Mouse (Mus musculus) E14TG2a.4 (cell line): ENCODE measurements around the gene Madd.

ENCODE experiments used
- H3K27me3 ChIP-seq: 2 replicates; pipeline ENCODE4 v1.6.1; 2014; ENCODE audit warnings: low read length, control low read depth; ENCODE audit not compliant: insufficient read depth
- H3K36me3 ChIP-seq: 2 replicates; pipeline ENCODE4 v1.6.1; 2014; ENCODE audit warnings: low read length, control low read depth; ENCODE audit not compliant: insufficient read depth
- H3K4me1 ChIP-seq: replicated peaks from 2 replicates; pipeline ENCODE4 v1.6.1; 2014; ENCODE audit warnings: low read depth, low read length, control low read depth
- H3K4me3 ChIP-seq: replicated peaks from 2 replicates; pipeline ENCODE4 v1.5.1; 2014; ENCODE audit warnings: mild to moderate bottlenecking, low read length
- H3K9me3 ChIP-seq: 2 replicates; pipeline ENCODE4 v1.6.1; 2014; ENCODE audit warnings: low read length, control low read depth
- CTCF ChIP-seq: conservative IDR thresholded peaks from 2 replicates; pipeline ENCODE4 v1.5.1; 2014; ENCODE audit warnings: low read length
- NANOG ChIP-seq: IDR thresholded peaks from 2 replicates; pipeline ENCODE4 v1.6.1; 2014; ENCODE audit warnings: borderline replicate concordance, low read length, mixed read lengths
- POU5F1 ChIP-seq: IDR thresholded peaks from 2 replicates; pipeline ENCODE4 v1.6.1; 2014; ENCODE audit warnings: low read length, borderline replicate concordance

The Madd gene

DNA sequence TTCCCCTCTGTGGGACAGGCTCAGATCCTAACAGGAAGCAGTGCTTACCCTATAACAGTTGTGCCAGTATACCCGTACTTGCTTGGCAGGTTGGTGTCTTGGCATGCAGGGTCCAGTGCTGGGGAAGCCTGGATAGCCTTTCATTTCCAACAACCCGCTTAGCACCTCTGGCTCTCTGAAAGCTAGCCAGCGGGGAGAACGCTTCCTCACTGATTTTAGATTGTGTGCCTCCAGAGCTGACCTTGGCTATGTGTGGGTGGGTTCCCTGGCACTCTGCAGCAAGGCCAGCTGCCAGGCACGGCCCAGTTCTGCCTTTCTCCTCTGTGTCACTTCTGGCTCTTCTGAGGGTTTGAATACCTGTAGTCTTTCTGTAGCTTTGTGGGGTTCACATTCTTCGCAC, 53.5 kb downstream of the Madd start:
- TF ChIP-seq POU5F1, result no peak
- TF ChIP-seq NANOG, result no peak
- no peak for TF ChIP-seq CTCF
- peaks cover 8% of the 10 kb centered on the region for H3K4me1 ChIP-seq
- H3K4me3 ChIP-seq, result no peak overlapping the region
- H3K27me3 ChIP-seq, result peaks cover 38% of the 10 kb centered on the region
- H3K9me3 ChIP-seq, result no peaks in the 10 kb centered on the region
- H3K36me3 ChIP-seq, result no peaks in the 10 kb centered on the region

DNA sequence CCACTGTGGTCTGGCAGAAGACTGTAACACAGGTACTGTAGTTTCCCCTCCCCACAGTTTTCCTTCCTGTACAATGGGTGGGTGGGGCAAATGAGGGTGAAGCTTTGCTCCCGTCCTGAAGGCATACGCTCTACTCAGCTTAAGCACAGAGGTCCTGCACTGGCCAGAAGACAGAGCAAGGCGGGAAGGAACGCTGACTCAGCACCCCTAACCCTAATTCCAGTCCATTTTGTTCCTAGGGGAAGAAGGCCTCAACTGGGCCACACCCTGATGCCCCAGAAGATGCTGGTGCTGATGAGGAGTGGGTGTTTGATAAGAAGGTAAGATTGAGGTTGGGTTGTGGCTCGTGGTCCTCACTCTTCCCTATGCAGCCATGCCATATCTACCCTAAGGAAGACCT, 54.9 kb downstream of the Madd start:
- H3K36me3 ChIP-seq, result no peaks in the 10 kb centered on the region
- no peaks in the 10 kb centered on the region for H3K9me3 ChIP-seq
- TF ChIP-seq CTCF, result no peak
- TF ChIP-seq NANOG, result no peak
- TF ChIP-seq POU5F1, result no peak
- peaks cover 32% of the 10 kb centered on the region for H3K27me3 ChIP-seq
- peaks cover 17% of the 10 kb centered on the region for H3K4me1 ChIP-seq
- no peak overlapping the region for H3K4me3 ChIP-seq

DNA sequence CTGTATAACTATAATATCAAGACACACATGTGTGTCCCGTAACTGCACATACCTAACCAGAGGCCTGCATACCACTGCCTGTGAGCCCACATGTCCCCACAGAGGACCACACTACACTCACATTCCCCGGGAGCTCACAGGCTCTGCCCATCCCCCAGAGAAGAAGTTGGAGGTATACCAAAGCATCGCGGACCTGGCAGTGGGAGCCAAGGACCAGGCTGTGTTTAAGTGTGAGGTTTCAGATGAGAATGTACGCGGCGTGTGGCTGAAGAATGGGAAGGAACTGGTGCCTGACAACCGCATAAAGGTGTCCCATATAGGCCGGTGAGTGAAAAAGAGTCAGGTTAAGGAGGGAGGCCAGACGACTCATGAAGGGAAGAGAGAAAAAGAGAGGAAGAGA, 58.5 kb downstream of the Madd start:
- no peak overlapping the region for H3K4me3 ChIP-seq
- TF ChIP-seq CTCF, result no peak
- TF ChIP-seq POU5F1, result no peak
- no peak for TF ChIP-seq NANOG
- H3K27me3 ChIP-seq, result peaks cover 34% of the 10 kb centered on the region
- H3K4me1 ChIP-seq, result peaks cover 29% of the 10 kb centered on the region
- no peaks in the 10 kb centered on the region for H3K9me3 ChIP-seq
- no peaks in the 10 kb centered on the region for H3K36me3 ChIP-seq

DNA sequence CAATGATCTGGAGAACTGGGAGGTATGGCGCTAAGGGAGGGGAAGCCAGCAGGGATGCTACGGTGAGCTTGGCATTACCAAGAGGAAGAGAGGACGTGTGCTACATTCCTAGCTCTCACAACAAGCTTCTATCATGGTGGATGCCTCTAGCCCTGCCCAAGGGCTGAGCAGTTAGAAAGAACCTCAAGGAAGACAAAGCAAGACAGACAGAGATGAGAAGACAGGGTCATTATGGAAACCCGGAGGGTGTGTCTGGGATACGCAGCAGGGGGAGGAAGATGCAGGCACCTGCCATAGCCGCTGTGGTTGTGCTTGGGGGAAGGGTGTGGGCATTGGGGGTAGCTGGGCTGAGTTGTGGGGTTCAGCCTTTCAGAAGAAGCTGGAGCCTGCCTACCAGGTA, 60.1 kb downstream of the Madd start:
- no peaks in the 10 kb centered on the region for H3K9me3 ChIP-seq
- peak overlapping the region; percentile 26; the same call in 1 of the 2 replicates for H3K4me3 ChIP-seq
- no peaks in the 10 kb centered on the region for H3K36me3 ChIP-seq
- H3K4me1 ChIP-seq, result peaks cover 40% of the 10 kb centered on the region
- TF ChIP-seq POU5F1 (no peak), NANOG (no peak), CTCF (no peak)
- H3K27me3 ChIP-seq, result peaks cover 49% of the 10 kb centered on the region

DNA sequence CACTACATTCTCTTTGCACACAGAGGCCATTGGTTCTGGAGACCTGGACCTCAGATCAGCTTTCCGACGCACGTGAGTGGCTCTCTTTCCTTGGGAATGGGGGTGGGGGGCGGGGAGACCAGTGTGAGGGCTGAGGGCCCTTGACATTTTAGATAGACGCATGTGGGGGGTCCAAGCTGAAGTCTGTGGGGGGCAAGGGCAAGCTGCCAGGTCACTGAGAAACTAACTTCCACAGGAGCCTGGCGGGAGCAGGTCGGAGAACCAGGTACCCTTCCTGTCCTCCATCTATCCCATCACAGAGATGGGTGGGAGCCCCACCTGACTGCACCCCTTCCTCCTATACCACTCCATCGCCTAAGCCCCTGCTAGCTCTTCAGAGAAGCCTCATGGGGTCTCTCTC, 62.1 kb downstream of the Madd start:
- peaks cover 65% of the 10 kb centered on the region for H3K27me3 ChIP-seq
- H3K4me1 ChIP-seq, result peaks cover 41% of the 10 kb centered on the region
- H3K9me3 ChIP-seq, result no peaks in the 10 kb centered on the region

DNA sequence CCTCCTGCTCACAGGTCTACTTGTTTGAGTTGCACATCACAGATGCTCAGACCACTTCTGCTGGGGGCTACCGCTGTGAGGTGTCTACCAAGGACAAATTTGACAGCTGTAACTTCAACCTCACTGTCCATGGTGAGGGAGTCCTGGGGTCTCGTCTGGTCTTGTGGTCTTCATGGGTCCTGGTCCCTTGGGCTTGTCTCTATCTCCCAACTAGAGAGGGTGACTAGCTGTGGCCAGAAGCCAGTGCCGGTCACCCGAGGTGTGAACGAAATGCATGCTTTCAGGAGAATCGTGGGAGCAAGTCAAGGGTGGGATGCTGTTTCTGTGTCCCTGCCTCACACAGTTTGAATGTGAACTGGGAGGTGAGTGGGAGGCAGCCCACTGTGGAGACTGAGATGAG, 62.6 kb downstream of the Madd start:
- no peaks in the 10 kb centered on the region for H3K36me3 ChIP-seq
- no peaks in the 10 kb centered on the region for H3K9me3 ChIP-seq
- H3K4me3 ChIP-seq, result no peak overlapping the region
- peaks cover 41% of the 10 kb centered on the region for H3K4me1 ChIP-seq
- peaks cover 70% of the 10 kb centered on the region for H3K27me3 ChIP-seq
- TF ChIP-seq CTCF, result no peak
- no peak for TF ChIP-seq POU5F1
- TF ChIP-seq NANOG, result no peak

More for the DNA sequence above, 62.1 kb downstream of the Madd start:
- Histone ChIP-seq H3K4me3 (no peak overlapping the region), H3K36me3 (no peaks in the 10 kb centered on the region)
- TF ChIP-seq CTCF (no peak), NANOG (no peak), POU5F1 (no peak)

DNA sequence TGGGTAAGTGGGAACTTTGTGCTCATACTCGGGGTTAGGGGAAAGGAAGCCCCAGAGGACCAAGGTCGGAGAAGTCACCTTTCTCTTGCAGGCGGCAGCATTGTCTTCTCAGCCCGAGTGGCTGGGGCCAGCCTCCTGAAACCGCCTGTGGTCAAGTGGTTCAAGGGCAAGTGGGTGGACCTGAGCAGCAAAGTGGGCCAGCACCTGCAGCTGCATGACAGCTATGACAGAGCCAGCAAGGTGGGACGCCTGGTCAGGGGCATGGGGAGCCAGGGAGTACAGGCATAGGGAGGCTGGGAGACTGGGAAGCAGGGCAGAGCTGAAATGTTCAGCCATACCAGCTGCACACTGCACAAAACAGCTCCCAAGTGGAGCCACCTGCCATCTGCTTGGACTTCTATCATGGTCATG, 63.4 kb downstream of the Madd start:
- TF ChIP-seq POU5F1 (no peak), CTCF (no peak), NANOG (no peak)
- no peaks in the 10 kb centered on the region for H3K9me3 ChIP-seq
- no peaks in the 10 kb centered on the region for H3K36me3 ChIP-seq
- H3K27me3 ChIP-seq, result peaks cover 72% of the 10 kb centered on the region
- H3K4me1 ChIP-seq, result peaks cover 44% of the 10 kb centered on the region
- no peak overlapping the region for H3K4me3 ChIP-seq

DNA sequence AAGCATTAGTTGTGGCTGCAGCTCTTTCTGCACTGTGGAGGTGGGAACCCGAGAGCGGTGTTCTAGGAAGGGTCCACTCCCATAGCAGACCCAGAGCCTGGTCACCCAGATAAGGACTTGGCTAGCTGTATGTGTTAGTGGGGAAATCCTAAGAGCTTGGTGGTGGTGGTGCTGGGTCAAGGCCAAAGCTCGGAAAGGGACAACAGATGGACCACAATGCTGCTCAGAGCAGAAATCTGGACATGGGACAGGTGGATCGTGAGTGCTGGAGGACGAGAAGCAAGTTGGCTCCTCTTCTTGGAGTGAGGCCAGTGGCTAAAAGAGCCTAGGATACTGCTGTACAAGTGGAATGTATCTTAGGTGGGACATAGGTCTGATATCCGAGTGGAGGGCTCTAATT, 64.1 kb downstream of the Madd start:
- no peak for TF ChIP-seq NANOG
- no peak for TF ChIP-seq POU5F1
- TF ChIP-seq CTCF, result no peak
- H3K27me3 ChIP-seq, result peaks cover 71% of the 10 kb centered on the region
- peaks cover 42% of the 10 kb centered on the region for H3K4me1 ChIP-seq
- H3K36me3 ChIP-seq, result no peaks in the 10 kb centered on the region
- no peaks in the 10 kb centered on the region for H3K9me3 ChIP-seq
- no peak overlapping the region for H3K4me3 ChIP-seq

DNA sequence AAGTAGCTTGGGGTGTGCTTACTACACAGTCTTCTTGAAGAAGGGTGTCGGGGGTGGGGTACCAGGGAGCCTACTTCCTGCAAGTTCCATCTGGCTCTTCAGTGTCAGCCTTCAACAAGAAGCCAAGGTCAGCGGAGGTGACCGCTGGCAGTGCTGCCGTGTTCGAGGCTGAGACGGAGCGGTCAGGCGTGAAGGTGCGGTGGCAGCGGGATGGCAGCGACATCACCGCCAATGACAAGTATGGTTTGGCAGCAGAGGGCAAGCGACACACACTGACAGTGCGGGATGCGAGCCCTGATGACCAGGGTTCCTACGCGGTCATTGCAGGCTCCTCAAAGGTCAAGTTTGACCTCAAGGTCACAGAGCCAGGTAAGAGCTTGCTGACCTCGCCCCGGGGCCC, 64.6 kb downstream of the Madd start:
- H3K4me3 ChIP-seq, result no peak overlapping the region; the same call in 1 of the 2 replicates
- H3K27me3 ChIP-seq, result peaks cover 68% of the 10 kb centered on the region
- H3K36me3 ChIP-seq, result no peaks in the 10 kb centered on the region
- H3K9me3 ChIP-seq, result no peaks in the 10 kb centered on the region
- peaks cover 38% of the 10 kb centered on the region for H3K4me1 ChIP-seq
- no peak for TF ChIP-seq CTCF
- TF ChIP-seq NANOG, result no peak
- no peak for TF ChIP-seq POU5F1
